Mouse (Mus musculus): Measurements from ENCODE around the gene Prox2.

DNA sequence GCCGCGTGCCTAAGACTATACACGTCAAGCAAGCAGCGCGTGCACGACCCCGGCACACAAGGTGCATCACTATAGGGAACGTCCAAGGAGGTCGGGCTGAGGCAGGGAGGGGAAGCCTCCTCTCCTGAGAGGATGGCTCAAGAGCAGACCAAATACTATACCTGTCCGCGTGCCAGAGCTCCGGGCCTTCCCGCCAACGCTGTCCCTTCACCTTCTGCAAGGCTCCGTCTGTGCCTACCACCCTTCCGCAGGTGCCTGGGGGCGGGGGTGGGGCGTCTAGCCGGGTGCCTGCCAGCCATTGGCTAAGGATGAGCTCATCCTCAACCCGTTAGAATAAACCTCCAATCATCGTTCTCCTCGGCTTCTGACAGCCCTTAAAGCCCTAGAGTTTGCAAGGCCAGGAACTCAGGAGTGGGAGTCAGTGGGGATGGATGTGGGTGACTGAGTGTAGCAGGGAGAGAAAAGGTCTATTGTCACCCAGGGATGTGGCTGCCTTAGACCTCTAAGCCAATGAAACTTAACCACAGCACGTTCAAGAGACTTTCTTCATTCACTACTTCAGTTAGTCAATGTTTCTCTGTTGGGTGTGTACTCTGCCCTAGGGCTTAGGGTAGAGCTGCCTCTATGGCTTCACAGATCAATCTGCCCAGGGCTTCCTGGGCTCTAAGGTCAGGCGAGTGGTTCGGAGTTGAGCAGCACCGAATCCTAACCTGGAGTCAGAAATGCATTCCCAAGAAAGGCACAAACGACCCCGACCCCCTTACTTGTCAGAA lies 40.6 kb upstream of the Prox2 start, which contains the start of gene Rps6kl1:
- TF ChIP-seq POLR2A (IDR thresholded peaks at IDR 0.05; ENCODE audit: low read depth, low read length) (no peak), BHLHE40 (IDR thresholded peaks at IDR 0.05; ENCODE audit: low read depth, low read length) (no peak), MYC (IDR thresholded peaks at IDR 0.05; ENCODE audit: low read depth, low read length) (no peak), MXI1 (IDR thresholded peaks at IDR 0.05; ENCODE audit: low read depth, low read length) (no peak), EP300 (IDR thresholded peaks at IDR 0.05; ENCODE audit: low read length) (no peak)

All from CH12.LX (cell line).